Mouse (Mus musculus) forebrain, embryonic 16.5 days (tissue): ENCODE results near the gene Ms4a4d. TPM values are rescaled to one million over a fixed set of nuclear protein-coding genes. Genes with fewer than 3 reads are reported as not detected.
"Not testable (repeated sequence)": the region's sequence is repeated elsewhere in the genome, so short reads cannot be mapped to it uniquely, and the experiment has no call there.

ENCODE experiments used
- ATAC-seq: fragments of 200-750 bp; cut with Nextera tagmentation; 2 replicates; pipeline ENCODE4 v1.8.0; 2017; ENCODE audit warnings: mild to moderate bottlenecking, moderate library complexity
- H3K27ac ChIP-seq: fragments of 300-500 bp; sonication (generic); 2 replicates; pipeline ENCODE4 v1.5.1; 2014; ENCODE audit warnings: low read length, control low read depth
- H3K27me3 ChIP-seq: fragments of 300-500 bp; sonication (generic); replicated peaks from 2 replicates; pipeline ENCODE4 v1.6.1; 2014; ENCODE audit warnings: low read length; ENCODE audit not compliant: control insufficient read depth, insufficient read depth
- H3K36me3 ChIP-seq: fragments of 300-500 bp; sonication (generic); 2 replicates; pipeline ENCODE4 v1.6.1; 2014; ENCODE audit not compliant: control insufficient read depth, insufficient read depth
- H3K4me1 ChIP-seq: fragments of 300-500 bp; sonication (generic); replicated peaks from 2 replicates; pipeline ENCODE4 v1.6.1; 2014; ENCODE audit warnings: low read length; ENCODE audit not compliant: control insufficient read depth, insufficient read depth
- H3K4me2 ChIP-seq: fragments of 300-500 bp; sonication (generic); 2 replicates; pipeline ENCODE4 v1.6.1; 2014; ENCODE audit warnings: mild to moderate bottlenecking, low read length, control low read depth
- H3K4me3 ChIP-seq: fragments of 300-500 bp; sonication (generic); replicated peaks from 2 replicates; pipeline ENCODE4 v1.5.1; 2014; ENCODE audit warnings: mild to moderate bottlenecking, low read length, control low read depth
- H3K9ac ChIP-seq: fragments of 300-500 bp; sonication (generic); replicated peaks from 2 replicates; pipeline ENCODE4 v1.6.1; 2014; ENCODE audit warnings: low read depth, low read length, control low read depth
- H3K9me3 ChIP-seq: fragments of 300-500 bp; sonication (generic); 2 replicates; pipeline ENCODE4 v1.6.1; 2016; ENCODE audit warnings: low read length; ENCODE audit not compliant: control insufficient read depth
- WGBS: fragments of 180-500 bp; shearing (Covaris S2); extraction: QIAGEN DNeasy Blood & Tissue Kit; methylation state at CpG from one replicate; pipeline ENCODE4 v1.1.7; 2014; 5-methylcytosine and 5-hydroxymethylcytosine counted together
- polyA plus RNA-seq: library from polyadenylated mRNA; unstranded; fragments of >200 nt; fragmentation: Nextera tagmentation; extraction: Ambion mirVana; gene quantifications from 2 replicates; pipeline ENCODE4 v1.2.1, GENCODE M21; 2015

Ms4a4d gene
- not detected in 2 replicates for polyA plus RNA-seq

DNA sequence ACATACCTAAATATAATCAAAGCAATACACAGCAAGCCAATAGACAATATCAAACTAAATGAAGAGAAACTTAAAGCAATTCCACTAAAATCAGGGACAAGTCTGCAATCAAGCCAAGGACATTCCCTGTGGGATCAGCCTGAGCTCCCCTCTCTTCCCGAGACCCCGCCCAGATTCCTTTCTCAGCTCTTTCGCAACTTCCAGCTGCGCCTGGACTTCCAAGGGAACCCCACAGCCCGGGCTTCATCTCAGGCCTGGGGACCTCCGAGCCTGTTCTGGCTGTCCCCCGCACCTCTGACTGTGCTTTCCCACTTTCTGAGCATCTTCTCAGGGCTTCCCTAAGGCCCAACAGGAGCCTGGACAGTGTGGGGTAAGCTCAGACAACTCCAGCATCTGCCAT is at the start of gene Ms4a4d:
Ms4a4d (plus strand) TSS at position 209 of the 400 bp plus-strand sequence.
- 16% methylated on average over 7 of the region's 7 CpGs for WGBS
- H3K27ac ChIP-seq, result no peak within 1 kb of the TSS
- no peak within 1 kb of the TSS for H3K4me2 ChIP-seq
- no peak for ATAC-seq
- H3K9me3 ChIP-seq, result no peaks in the 10 kb centered on the region
- no peaks in the 10 kb centered on the region for H3K36me3 ChIP-seq
- no peak within 1 kb of the TSS for H3K4me3 ChIP-seq
- no peaks in the 10 kb centered on the region for H3K4me1 ChIP-seq
- H3K27me3 ChIP-seq, result no peaks in the 10 kb centered on the region
- H3K9ac ChIP-seq, result no peak within 1 kb of the TSS

DNA sequence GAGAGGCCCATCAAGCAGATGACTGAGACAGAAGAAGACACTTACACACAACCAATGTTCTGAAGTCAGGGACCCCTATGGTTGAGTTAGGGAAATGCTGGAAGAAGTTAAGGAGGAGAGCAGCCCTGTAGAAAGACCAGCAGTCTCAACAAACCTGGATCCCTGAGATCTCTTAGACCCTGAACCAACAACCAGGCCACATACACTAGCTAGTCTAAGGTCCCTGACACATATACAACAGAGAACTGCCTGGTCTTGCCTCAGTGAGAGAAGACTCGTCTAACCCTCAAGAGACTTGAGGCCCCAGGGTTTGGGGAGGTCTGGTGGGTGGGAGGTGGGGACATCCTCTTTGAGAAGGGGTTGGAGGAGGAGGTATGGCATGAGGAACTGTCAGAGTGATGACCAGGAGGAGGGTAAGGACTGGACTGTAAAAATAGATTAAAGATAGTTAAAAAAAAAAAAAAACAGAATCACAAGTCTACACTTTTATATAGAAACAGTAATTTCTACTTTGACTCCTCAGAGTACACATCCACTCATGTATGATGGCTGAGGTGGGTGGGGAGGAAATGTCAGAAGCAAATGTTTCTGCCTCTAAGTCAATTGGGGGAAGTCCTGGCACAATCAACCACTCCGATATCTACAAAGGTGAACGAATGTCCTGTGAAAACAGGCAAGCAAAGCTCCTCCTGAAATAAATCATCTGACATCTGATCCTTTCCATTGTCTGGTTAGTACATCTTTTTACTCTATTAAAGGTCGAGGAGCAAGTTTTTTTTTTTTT is 45.0 kb upstream of the Ms4a4d start:
- Histone ChIP-seq H3K9ac (no peak overlapping the region), H3K27ac (no peak overlapping the region), H3K9me3 (no peaks in the 10 kb centered on the region), H3K4me3 (no peak overlapping the region), H3K4me1 (no peaks in the 10 kb centered on the region), H3K36me3 (no peaks in the 10 kb centered on the region), H3K27me3 (no peaks in the 10 kb centered on the region), H3K4me2 (no peak overlapping the region)
- 79% methylated on average over 4 of the region's 4 CpGs for WGBS
- ATAC-seq, result no peak

DNA sequence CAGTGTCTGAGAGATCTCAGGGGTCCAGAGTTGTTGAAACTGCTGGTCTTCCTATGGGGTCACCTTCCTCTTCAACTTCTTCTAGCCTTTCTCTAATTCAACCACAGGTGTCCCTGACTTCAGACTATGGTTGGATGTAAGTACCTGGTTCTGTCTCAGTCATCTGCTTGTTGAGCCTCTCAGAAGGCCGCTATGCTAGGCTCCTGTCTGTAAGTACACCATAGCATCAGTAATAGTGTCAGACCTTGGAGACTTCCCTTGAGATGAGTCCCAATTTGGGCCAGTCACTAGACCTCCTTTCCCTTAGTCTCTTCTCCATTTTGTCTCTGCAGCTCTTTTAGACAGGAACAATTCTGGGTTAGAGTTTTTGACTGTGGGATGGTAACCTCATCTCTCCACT is 43.9 kb upstream of the Ms4a4d start:
- Histone ChIP-seq H3K9ac (no peak overlapping the region), H3K4me1 (no peaks in the 10 kb centered on the region), H3K36me3 (no peaks in the 10 kb centered on the region), H3K4me2 (no peak overlapping the region), H3K27ac (no peak overlapping the region), H3K27me3 (no peaks in the 10 kb centered on the region), H3K4me3 (no peak overlapping the region), H3K9me3 (no peaks in the 10 kb centered on the region)
- ATAC-seq, result no peak
- WGBS, result 91% methylated on average over 1 of the region's 1 CpGs

DNA sequence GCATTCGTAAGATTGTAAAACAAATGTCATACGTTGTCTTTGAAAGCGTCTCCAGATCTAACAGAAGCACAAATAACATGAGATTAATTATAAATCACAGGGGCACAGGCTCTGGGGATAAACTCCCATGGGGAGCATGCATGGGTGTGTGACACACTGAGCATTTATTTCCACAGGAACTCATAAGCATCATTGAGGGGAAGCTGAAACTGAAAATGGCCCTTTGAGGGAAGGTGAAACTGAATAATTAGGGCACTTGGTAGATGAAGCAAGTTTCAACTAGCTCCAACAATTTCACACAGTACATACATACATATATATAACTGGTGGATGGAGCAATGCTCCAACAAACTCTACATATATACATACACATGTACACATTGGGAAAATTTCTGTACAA is 42.1 kb upstream of the Ms4a4d start:
- Histone ChIP-seq H3K9ac (no peak overlapping the region), H3K4me1 (no peaks in the 10 kb centered on the region), H3K4me3 (no peak overlapping the region), H3K27ac (no peak overlapping the region), H3K27me3 (no peaks in the 10 kb centered on the region), H3K4me2 (no peak overlapping the region), H3K9me3 (no peaks in the 10 kb centered on the region), H3K36me3 (no peaks in the 10 kb centered on the region)
- ATAC-seq, result no peak
- 90% methylated on average over 3 of the region's 3 CpGs for WGBS

DNA sequence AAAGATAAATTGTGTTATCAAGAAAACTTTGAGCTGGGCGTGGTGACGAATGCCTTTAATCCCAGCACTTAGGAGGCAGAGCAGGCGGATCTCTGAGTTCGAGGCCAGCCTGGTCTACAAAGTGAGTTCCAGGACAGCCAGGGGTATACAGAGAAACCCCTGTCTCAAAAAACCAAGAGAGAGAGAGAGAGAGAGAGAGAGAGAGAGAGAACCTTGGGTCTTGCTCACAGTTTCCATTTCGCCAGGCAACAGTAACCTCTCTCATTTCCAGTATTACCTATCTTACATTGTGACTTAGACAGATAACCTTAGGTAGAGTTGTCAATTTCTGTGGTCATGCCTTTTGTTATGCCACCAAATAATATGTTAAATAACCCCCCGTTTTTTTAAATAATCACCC is 40.2 kb upstream of the Ms4a4d start:
- H3K27me3 ChIP-seq, result no peaks in the 10 kb centered on the region
- H3K4me1 ChIP-seq, result no peaks in the 10 kb centered on the region
- H3K4me3 ChIP-seq, result no peak overlapping the region
- no peak overlapping the region for H3K27ac ChIP-seq
- H3K9ac ChIP-seq, result no peak overlapping the region
- no peak overlapping the region for H3K4me2 ChIP-seq
- no peaks in the 10 kb centered on the region for H3K36me3 ChIP-seq
- 83% methylated on average over 6 of the region's 6 CpGs for WGBS
- H3K9me3 ChIP-seq, result no peaks in the 10 kb centered on the region
- ATAC-seq, result no peak

DNA sequence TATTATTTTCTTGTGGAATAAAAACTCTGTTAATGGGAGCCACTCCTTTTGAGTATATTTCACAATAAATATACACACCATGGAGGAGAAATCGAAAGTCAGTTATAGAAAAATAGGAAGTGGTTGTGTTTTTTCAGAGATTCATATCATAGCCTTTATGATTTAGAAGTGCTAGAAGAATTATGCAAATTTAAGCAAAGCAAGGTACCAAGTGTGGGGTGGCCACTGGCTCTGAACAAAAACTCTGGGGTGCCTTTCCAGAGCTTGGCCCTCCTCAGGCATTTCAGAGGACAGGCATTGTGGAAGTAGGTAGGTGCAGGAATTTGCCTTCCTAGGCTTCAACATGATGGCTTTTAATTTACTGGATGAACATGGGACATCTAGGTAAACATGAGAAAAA is 39.3 kb upstream of the Ms4a4d start:
- ATAC-seq, H3K4me1 ChIP-seq, H3K9ac ChIP-seq, H3K36me3 ChIP-seq, H3K9me3 ChIP-seq, H3K4me2 ChIP-seq, H3K27me3 ChIP-seq, H3K27ac ChIP-seq, H3K4me3 ChIP-seq: not testable (repeated sequence)
- WGBS, result 86% methylated on average over 1 of the region's 1 CpGs

DNA sequence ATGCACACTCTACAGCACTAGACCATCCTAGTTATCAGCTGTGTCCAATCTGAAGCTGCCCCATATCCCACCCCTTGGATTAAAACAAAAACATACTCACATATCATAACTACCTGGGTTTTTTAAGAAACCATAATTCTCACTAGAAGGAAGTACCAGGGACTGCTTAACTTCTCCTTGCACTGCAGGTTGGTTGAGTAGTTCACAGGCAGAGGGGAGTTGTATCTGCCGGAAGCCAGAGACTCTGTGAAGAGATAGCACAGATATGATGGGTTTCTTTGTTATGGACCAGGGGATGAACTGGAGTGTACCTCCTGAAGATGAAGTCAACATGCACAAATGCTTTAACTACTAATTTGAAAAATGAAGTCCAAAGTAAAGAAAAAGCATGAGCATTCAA is 35.8 kb upstream of the Ms4a4d start:
- Histone ChIP-seq H3K4me1 (no peaks in the 10 kb centered on the region), H3K9ac (no peak overlapping the region)
- WGBS, result 88% methylated on average over 1 of the region's 1 CpGs

DNA sequence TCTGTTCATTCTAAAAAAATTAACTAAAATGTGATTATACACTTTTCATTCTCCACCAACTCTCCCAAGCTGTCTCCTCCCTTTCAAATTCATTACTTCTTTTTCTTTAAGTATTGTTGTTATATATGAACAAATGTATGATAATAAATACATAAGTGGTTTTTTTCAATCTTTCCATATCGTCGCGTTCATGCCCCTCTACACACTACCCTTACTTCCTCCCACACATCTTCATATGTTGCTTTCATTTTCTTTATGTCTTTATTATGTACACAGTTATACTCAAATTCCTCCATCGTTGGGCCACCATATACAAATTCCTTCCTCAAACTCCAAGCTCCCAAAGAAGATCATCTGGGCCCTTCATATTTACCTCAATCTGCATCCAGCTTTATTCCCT is 35.3 kb upstream of the Ms4a4d start:
- Histone ChIP-seq H3K36me3 (no peaks in the 10 kb centered on the region), H3K27ac (no peak overlapping the region), H3K4me2 (no peak overlapping the region), H3K4me3 (no peak overlapping the region), H3K4me1 (no peaks in the 10 kb centered on the region), H3K9ac (no peak overlapping the region), H3K27me3 (no peaks in the 10 kb centered on the region), H3K9me3 (no peaks in the 10 kb centered on the region)
- 94% methylated on average over 4 of the region's 4 CpGs for WGBS
- no peak for ATAC-seq

More for the DNA sequence above, 35.8 kb upstream of the Ms4a4d start:
- no peak overlapping the region for H3K27ac ChIP-seq
- no peak overlapping the region for H3K4me2 ChIP-seq
- no peak overlapping the region for H3K4me3 ChIP-seq
- no peak for ATAC-seq
- H3K27me3 ChIP-seq, result no peaks in the 10 kb centered on the region
- no peaks in the 10 kb centered on the region for H3K36me3 ChIP-seq
- no peaks in the 10 kb centered on the region for H3K9me3 ChIP-seq

DNA sequence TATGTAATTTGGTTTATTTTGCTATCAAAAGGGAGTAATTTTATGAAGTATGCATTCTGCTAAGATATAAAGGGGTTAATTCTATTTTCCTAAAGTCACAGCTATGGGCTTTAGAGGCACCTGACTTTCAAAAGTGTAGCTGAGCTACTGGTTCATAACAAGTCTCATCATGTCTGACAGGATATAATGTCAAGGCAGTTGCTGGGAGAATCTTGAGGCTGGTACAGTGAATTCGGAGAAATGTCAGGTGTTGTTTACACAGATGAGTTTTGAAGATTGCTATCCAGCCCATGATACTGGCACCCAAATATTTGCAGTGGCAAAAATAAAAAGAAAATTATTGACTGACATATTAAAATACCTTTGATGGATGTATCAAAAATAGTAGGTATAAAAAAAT is 31.7 kb upstream of the Ms4a4d start:
- Histone ChIP-seq H3K4me3 (no peak overlapping the region), H3K27me3 (no peaks in the 10 kb centered on the region), H3K27ac (no peak overlapping the region), H3K9ac (no peak overlapping the region), H3K9me3 (no peaks in the 10 kb centered on the region), H3K4me2 (no peak overlapping the region), H3K36me3 (no peaks in the 10 kb centered on the region), H3K4me1 (no peaks in the 10 kb centered on the region)
- 84% methylated on average over 1 of the region's 1 CpGs for WGBS
- ATAC-seq, result no peak

DNA sequence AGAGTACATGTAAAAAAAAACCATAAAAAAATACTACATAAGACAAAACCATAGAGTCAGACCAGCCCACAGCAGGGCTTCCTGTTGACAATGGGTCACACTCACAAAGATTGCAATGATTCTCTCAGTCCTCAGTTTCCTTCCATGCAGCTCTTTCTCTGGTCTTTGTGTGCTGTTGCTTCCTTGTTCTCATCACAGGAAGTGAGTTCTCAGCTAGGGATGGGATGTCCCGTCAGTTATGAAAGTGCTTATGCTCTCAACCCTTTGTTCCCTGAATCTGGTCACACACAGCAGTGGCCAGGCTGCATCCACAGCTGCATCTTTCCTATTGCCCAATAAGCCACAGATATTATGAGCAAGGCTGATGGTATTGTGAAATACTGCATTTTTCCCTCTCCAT is 23.1 kb upstream of the Ms4a4d start:
- no peak overlapping the region for H3K9ac ChIP-seq
- H3K27me3 ChIP-seq, result no peaks in the 10 kb centered on the region
- no peak for ATAC-seq
- no peak overlapping the region for H3K4me2 ChIP-seq
- H3K36me3 ChIP-seq, result no peaks in the 10 kb centered on the region
- H3K4me1 ChIP-seq, result no peaks in the 10 kb centered on the region
- H3K27ac ChIP-seq, result no peak overlapping the region
- WGBS, result 63% methylated on average over 1 of the region's 1 CpGs
- H3K9me3 ChIP-seq, result no peaks in the 10 kb centered on the region
- H3K4me3 ChIP-seq, result no peak overlapping the region
